Mouse (Mus musculus): ENCODE results near the gene Trim26. TPM values are rescaled to one million over a fixed set of nuclear protein-coding genes. Genes with fewer than 3 reads are reported as not detected.
"Not testable (repeated sequence)": the region's sequence is repeated elsewhere in the genome, so short reads cannot be mapped to it uniquely, and the experiment has no call there.

Trim26 gene
- total RNA-seq (2021), result 10 to 100 TPM; 30.1 to 30.3 TPM

- DNase-seq (ENCODE audit: extremely low spot score in 1 of 2, low spot score in 2 of 2), result peak; percentile 96 to 97
- intact Hi-C loops (cut with DNase I), result no loop called here
These were observed at the start of gene Trim26 for GRCm38 (mm10) chr17:36836874-36837647. Trim26 (plus strand) TSS chr17:36837134.

GRCm38 (mm10) chr17:36788351-36788750 is 48.6 kb upstream of the Trim26 start:
- intact Hi-C loops (cut with DNase I), result loop anchor here (5.0 kb wide), 1 partner anchor 431 kb away; no protein-coding TSS in a partner anchor
- no peak for DNase-seq (ENCODE audit: extremely low spot score in 1 of 2, low spot score in 2 of 2)

- intact Hi-C loops (cut with DNase I), result loop anchor here (5.0 kb wide), 1 partner anchor 432 kb away; no protein-coding TSS in a partner anchor
- peak; percentile 85 to 86 for DNase-seq (ENCODE audit: extremely low spot score in 1 of 2, low spot score in 2 of 2)
These were observed 48.1 kb upstream of the Trim26 start for GRCm38 (mm10) chr17:36788801-36789200.

- intact Hi-C loops (cut with DNase I), result no loop called here
- DNase-seq (ENCODE audit: extremely low spot score in 1 of 2, low spot score in 2 of 2), result no peak
These were observed 37.4 kb upstream of the Trim26 start for GRCm38 (mm10) chr17:36799493-36799892.

- DNase-seq (ENCODE audit: extremely low spot score in 1 of 2, low spot score in 2 of 2); intact Hi-C loops (cut with DNase I): not testable (repeated sequence)
These were observed 36.9 kb upstream of the Trim26 start for GRCm38 (mm10) chr17:36799921-36800462.

- intact Hi-C loops (cut with DNase I), result loop anchor here (2.0 kb wide), 1 partner anchor 447 kb away; no protein-coding TSS in a partner anchor
- DNase-seq (ENCODE audit: extremely low spot score in 1 of 2, low spot score in 2 of 2), result no peak
These were observed 25.1 kb upstream of the Trim26 start, which contains the start of gene H2-M10.6 for GRCm38 (mm10) chr17:36811871-36812270. H2-M10.6 (plus strand) TSS chr17:36812171.

- intact Hi-C loops (cut with DNase I), result no loop called here
- peak in 1 of 2 experiments; percentile 51 for DNase-seq (ENCODE audit: extremely low spot score in 1 of 2, low spot score in 2 of 2)
These were observed 12.9 kb upstream of the Trim26 start for GRCm38 (mm10) chr17:36824005-36824404.

- DNase-seq (ENCODE audit: extremely low spot score in 1 of 2, low spot score in 2 of 2), result no peak
- intact Hi-C loops (cut with DNase I), result no loop called here
These were observed 11.4 kb upstream of the Trim26 start for GRCm38 (mm10) chr17:36825525-36825924.

GRCm38 (mm10) chr17:36826002-36826401 is 10.9 kb upstream of the Trim26 start:
- intact Hi-C loops (cut with DNase I), result not testable (repeated sequence)

GRCm38 (mm10) chr17:36828488-36828887 is 8.4 kb upstream of the Trim26 start:
- intact Hi-C loops (cut with DNase I), result no loop called here
- DNase-seq (ENCODE audit: extremely low spot score in 1 of 2, low spot score in 2 of 2), result no peak

More at GRCm38 (mm10) chr17:36826002-36826401, 10.9 kb upstream of the Trim26 start:
- peak; percentile 90 to 93 for DNase-seq (ENCODE audit: extremely low spot score in 1 of 2, low spot score in 2 of 2)

GRCm38 (mm10) chr17:36830470-36830869 is 6.5 kb upstream of the Trim26 start:
- no peak for DNase-seq (ENCODE audit: extremely low spot score in 1 of 2, low spot score in 2 of 2)
- intact Hi-C loops (cut with DNase I), result no loop called here

- intact Hi-C loops (cut with DNase I), result no loop called here
- no peak for DNase-seq (ENCODE audit: extremely low spot score in 1 of 2, low spot score in 2 of 2)
These were observed 4.2 kb upstream of the Trim26 start for GRCm38 (mm10) chr17:36832694-36833093.

- DNase-seq (ENCODE audit: extremely low spot score in 1 of 2, low spot score in 2 of 2), result peak; percentile 25 to 88
- intact Hi-C loops (cut with DNase I), result no loop called here
These were observed 1.1 kb upstream of the Trim26 start for GRCm38 (mm10) chr17:36835591-36836426.

GRCm38 (mm10) chr17:36836427-36836812 is 514 bp upstream of the Trim26 start:
- DNase-seq (ENCODE audit: extremely low spot score in 1 of 2, low spot score in 2 of 2), result no peak
- intact Hi-C loops (cut with DNase I), result no loop called here

GRCm38 (mm10) chr17:36839001-36839400 is 2.1 kb downstream of the Trim26 start:
- intact Hi-C loops (cut with DNase I), result no loop called here
- DNase-seq (ENCODE audit: extremely low spot score in 1 of 2, low spot score in 2 of 2), result no peak

GRCm38 (mm10) chr17:36839931-36840330 is 3.0 kb downstream of the Trim26 start:
- no peak for DNase-seq (ENCODE audit: extremely low spot score in 1 of 2, low spot score in 2 of 2)
- intact Hi-C loops (cut with DNase I), result no loop called here

GRCm38 (mm10) chr17:36840961-36841445 is 4.1 kb downstream of the Trim26 start:
- intact Hi-C loops (cut with DNase I), result no loop called here
- no peak for DNase-seq (ENCODE audit: extremely low spot score in 1 of 2, low spot score in 2 of 2)

- DNase-seq (ENCODE audit: extremely low spot score in 1 of 2, low spot score in 2 of 2), result no peak
- intact Hi-C loops (cut with DNase I), result no loop called here
These were observed 6.8 kb downstream of the Trim26 start for GRCm38 (mm10) chr17:36843696-36844095.

GRCm38 (mm10) chr17:36844286-36844719 is 7.4 kb downstream of the Trim26 start:
- DNase-seq (ENCODE audit: extremely low spot score in 1 of 2, low spot score in 2 of 2), result no peak
- intact Hi-C loops (cut with DNase I), result no loop called here

Measured in left cerebral cortex, postnatal 10 days (tissue).